ENCODE assay signal across 9 mouse cellular contexts in the genomic region with DNA sequence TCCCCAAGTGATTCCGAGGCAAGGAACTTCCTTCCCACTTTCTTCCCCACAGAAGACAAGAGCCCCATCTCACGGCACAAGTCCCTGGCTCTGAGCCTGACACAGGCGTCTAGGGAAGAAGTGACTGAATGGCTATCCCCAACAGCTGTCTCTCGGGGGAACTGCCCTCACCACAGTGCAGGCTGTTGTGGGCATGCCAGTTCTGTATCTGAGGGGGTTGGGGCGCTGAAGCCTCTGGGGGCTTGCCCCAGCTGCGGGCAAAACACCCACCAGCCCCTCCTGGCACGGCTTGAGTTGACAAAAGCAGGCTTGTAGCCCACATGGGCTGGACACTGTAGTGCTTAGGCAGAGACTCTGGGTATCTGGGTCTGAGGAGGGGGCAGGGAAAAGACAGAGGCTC. TPM values are rescaled to one million over a fixed set of nuclear protein-coding genes. Genes with fewer than 3 reads are reported as not detected.
A peak's percentile ranks its signal among the peaks of the same experiment; 100 is the strongest.
DNase-seq lines count a peak whose midpoint lies in the region; ATAC-seq lines count a peak whose summit lies in the region.
"Had no signal": no experiment of that assay in that cellular context is flagged by ENCODE, and none has a peak within 500 bp of the region (broad histone marks: within the 10 kb centered on the region; RNA-seq: fewer than 3 reads in every experiment).

No protein-coding gene starts in this region.

- ATAC-seq in heart, embryonic 15.5 days (replicated peaks; ENCODE audit: insufficient number of reproducible peaks, insufficient read depth, low FRiP score, low read depth) = no peak
- ATAC-seq in midbrain, embryonic 16.5 days = no peak

- no peak overlapping the region for H3K4me3 ChIP-seq in heart, embryonic 15.5 days
- no peak overlapping the region for H3K4me3 ChIP-seq in midbrain, embryonic 16.5 days (ENCODE audit: low read depth, low read length)

- DNase-seq in gastrocnemius, postnatal 14 days = peak; percentile 46
- DNase-seq in gastrocnemius, adult 18-20 months (ENCODE audit: low spot score) = no peak
- peak; percentile 28 for DNase-seq in retina, postnatal 1 day
- no peak for DNase-seq in retina, embryonic 14.5 days (ENCODE audit: low spot score)
- DNase-seq in urinary bladder, adult 2 months (ENCODE audit: low spot score) = no peak
- no peak for DNase-seq in urinary bladder, postnatal 14 days (ENCODE audit: low spot score)

- intact Hi-C loops in gastrocnemius, postnatal 14 days (cut with DNase I; ENCODE audit: low total_unique reads) = no loop called here

- WGBS in heart, embryonic 15.5 days = 54% methylated on average over 7 of the region's 7 CpGs
- WGBS in midbrain, embryonic 16.5 days = 49% methylated on average over 7 of the region's 7 CpGs

- peaks cover 66% of the 10 kb centered on the region for H3K4me1 ChIP-seq in heart, embryonic 15.5 days (replicated peaks)
- peaks cover 32% of the 10 kb centered on the region for H3K4me1 ChIP-seq in midbrain, embryonic 16.5 days (ENCODE audit: control insufficient read depth, insufficient read depth, low read length)

- H3K9ac ChIP-seq in heart, embryonic 15.5 days = 0 out of 2 replicates have a peak overlapping the region, but pooled peaks have one; percentile 9
- H3K9ac ChIP-seq in midbrain, embryonic 16.5 days (ENCODE audit: low read depth, low read length) = no peak overlapping the region; the same call in 1 of the 2 replicates

- no peaks in the 10 kb centered on the region for H3K27me3 ChIP-seq in heart, embryonic 15.5 days
- no peaks in the 10 kb centered on the region for H3K27me3 ChIP-seq in midbrain, embryonic 16.5 days (ENCODE audit: control insufficient read depth, insufficient read depth, low read depth, low read length)

- H3K36me3 ChIP-seq in heart, embryonic 15.5 days = peaks cover 10% of the 10 kb centered on the region
- peaks cover 6% of the 10 kb centered on the region for H3K36me3 ChIP-seq in midbrain, embryonic 16.5 days (ENCODE audit: control insufficient read depth, insufficient read depth, low read length)

- no peaks in the 10 kb centered on the region for H3K9me3 ChIP-seq in heart, embryonic 15.5 days (replicated peaks)
- no peaks in the 10 kb centered on the region for H3K9me3 ChIP-seq in midbrain, embryonic 16.5 days (replicated peaks; ENCODE audit: control insufficient read depth, low read length, poor library complexity, severe bottlenecking)

- H3K4me2 ChIP-seq in heart, embryonic 15.5 days = no peak overlapping the region
- H3K4me2 ChIP-seq in midbrain, embryonic 16.5 days (ENCODE audit: low read length) = no peak overlapping the region

- H3K27ac ChIP-seq in heart, embryonic 15.5 days = peak overlapping the region; percentile 87
- 0 out of 2 replicates have a peak overlapping the region, but pooled peaks have one; percentile 18 for H3K27ac ChIP-seq in midbrain, embryonic 16.5 days (ENCODE audit: low read length)

RNA-seq across cellular contexts. Expression of gene Soga1, which starts 14.9 kb away (rescaled TPM):
- 10 to 100 TPM; 11.1 to 12.2 TPM for total RNA-seq in gastrocnemius, postnatal 14 days (2021)
- 1 to 10 TPM; 2.7 to 3.9 TPM for total RNA-seq in gastrocnemius, adult 18-20 months (2021)
- 1.7 and 2.7 TPM in 2 replicates for polyA plus RNA-seq in heart, embryonic 15.5 days (2015; fragmentation: Nextera tagmentation; extraction: Ambion mirVana)
- polyA plus RNA-seq in midbrain, embryonic 16.5 days (2015; fragmentation: Nextera tagmentation; extraction: Ambion mirVana) = 5.2 and 5.5 TPM in 2 replicates
- polyA plus RNA-seq in urinary bladder, adult 2 months (2012; rRNA removed) = 3.0 and 7.1 TPM in 2 replicates

RNA-seq across cellular contexts. Expression of gene Tldc2, which starts 22.7 kb away (rescaled TPM):
- total RNA-seq in gastrocnemius, postnatal 14 days (2021) = not detected
- total RNA-seq in gastrocnemius, adult 18-20 months (2021) = not detected
- not detected in 2 replicates for polyA plus RNA-seq in heart, embryonic 15.5 days (2015; fragmentation: Nextera tagmentation; extraction: Ambion mirVana)
- not detected in 2 replicates for polyA plus RNA-seq in midbrain, embryonic 16.5 days (2015; fragmentation: Nextera tagmentation; extraction: Ambion mirVana)
- 0.19 TPM in 1 of 2 replicates, not detected in the other for polyA plus RNA-seq in urinary bladder, adult 2 months (2012; rRNA removed)
- total RNA-seq: left cerebral cortex, postnatal 25 days had no signal

RNA-seq across cellular contexts. Expression of gene Dsn1, which starts 57.2 kb away (rescaled TPM):
- 1 to 10 TPM; 2.7 to 3.5 TPM for total RNA-seq in gastrocnemius, postnatal 14 days (2021)
- 1 to 10 TPM; 1.3 to 1.9 TPM for total RNA-seq in gastrocnemius, adult 18-20 months (2021)
- polyA plus RNA-seq in heart, embryonic 15.5 days (2015; fragmentation: Nextera tagmentation; extraction: Ambion mirVana) = 30.4 and 31.4 TPM in 2 replicates
- polyA plus RNA-seq in midbrain, embryonic 16.5 days (2015; fragmentation: Nextera tagmentation; extraction: Ambion mirVana) = 7.0 and 9.5 TPM in 2 replicates
- polyA plus RNA-seq in urinary bladder, adult 2 months (2012; rRNA removed) = 5.7 and 6.6 TPM in 2 replicates

Comparison
In these comparisons a context has a peak if more than half of its experiments do, and no peak if none do; other contexts are left out.
1. DNase-seq: peak in gastrocnemius, postnatal 14 days (single experiment) and retina, postnatal 1 day (single experiment); none in gastrocnemius, adult 18-20 months (single experiment), retina, embryonic 14.5 days (single experiment), urinary bladder, adult 2 months (single experiment) and urinary bladder, postnatal 14 days (single experiment).